Mouse (Mus musculus): ENCODE data around the gene Fam189b. TPM values are rescaled to one million over a fixed set of nuclear protein-coding genes. Genes with fewer than 3 reads are reported as not detected.

Fam189b gene
- polyA plus RNA-seq (2015; fragmentation: Nextera tagmentation; extraction: Ambion mirVana) = 15.1 and 23.0 TPM in 2 replicates

GRCm38 (mm10) chr3:89183058-89183958, at the start of gene Fam189b:
Gene Fam189b, plus strand, starts transcription at chr3:89183143.
- H3K4me1 ChIP-seq = peaks cover 43% of the 10 kb centered on the region
- WGBS = 4% methylated on average over 38 of the region's 39 CpGs

GRCm38 (mm10) chr3:89133752-89134151, 49.2 kb upstream of the Fam189b start:
- no peaks in the 10 kb centered on the region for H3K27me3 ChIP-seq
- no peak overlapping the region for H3K4me2 ChIP-seq
- H3K9me3 ChIP-seq (replicated peaks) = no peaks in the 10 kb centered on the region
- ATAC-seq = no peak
- 95% methylated on average over 1 of the region's 1 CpGs for WGBS
- no peak overlapping the region for H3K27ac ChIP-seq
- H3K4me3 ChIP-seq = no peak overlapping the region
- H3K9ac ChIP-seq = no peak overlapping the region
- H3K4me1 ChIP-seq = peaks cover 6% of the 10 kb centered on the region
- no peaks in the 10 kb centered on the region for H3K36me3 ChIP-seq (ENCODE audit: poor library complexity, severe bottlenecking)

More at GRCm38 (mm10) chr3:89183058-89183958, at the start of gene Fam189b:
- peak; percentile 96 for ATAC-seq
- Histone ChIP-seq H3K27ac (peak within 1 kb of the TSS; percentile 86), H3K9ac (peak within 1 kb of the TSS; percentile 86), H3K4me3 (peak within 1 kb of the TSS; percentile 59), H3K4me2 (peak within 1 kb of the TSS; percentile 96), H3K27me3 (no peaks in the 10 kb centered on the region), H3K9me3 (replicated peaks) (no peaks in the 10 kb centered on the region), H3K36me3 (ENCODE audit: poor library complexity, severe bottlenecking) (peaks cover 50% of the 10 kb centered on the region)

GRCm38 (mm10) chr3:89135958-89136357, 47.0 kb upstream of the Fam189b start, which contains the start of gene Pklr:
Gene Pklr, plus strand, starts transcription at chr3:89136142.
- no peak within 1 kb of the TSS for H3K27ac ChIP-seq
- H3K9ac ChIP-seq = no peak within 1 kb of the TSS
- no peak within 1 kb of the TSS for H3K4me3 ChIP-seq
- H3K36me3 ChIP-seq (ENCODE audit: poor library complexity, severe bottlenecking) = no peaks in the 10 kb centered on the region
- H3K4me1 ChIP-seq = peaks cover 6% of the 10 kb centered on the region
- H3K9me3 ChIP-seq (replicated peaks) = no peaks in the 10 kb centered on the region
- H3K27me3 ChIP-seq = no peaks in the 10 kb centered on the region
- 53% methylated on average over 3 of the region's 3 CpGs for WGBS
- ATAC-seq = no peak
- H3K4me2 ChIP-seq = no peak within 1 kb of the TSS

- H3K4me1 ChIP-seq = peaks cover 6% of the 10 kb centered on the region
- H3K9me3 ChIP-seq (replicated peaks) = no peaks in the 10 kb centered on the region
- ATAC-seq = no peak
- no peak overlapping the region for H3K9ac ChIP-seq
- 42% methylated on average over 9 of the region's 9 CpGs for WGBS
- H3K27me3 ChIP-seq = no peaks in the 10 kb centered on the region
- no peak overlapping the region for H3K27ac ChIP-seq
- no peak overlapping the region for H3K4me3 ChIP-seq
- no peaks in the 10 kb centered on the region for H3K36me3 ChIP-seq (ENCODE audit: poor library complexity, severe bottlenecking)
- no peak overlapping the region for H3K4me2 ChIP-seq
These were observed 46.6 kb upstream of the Fam189b start for GRCm38 (mm10) chr3:89136365-89136764.

GRCm38 (mm10) chr3:89144821-89145220, 38.1 kb upstream of the Fam189b start:
- 84% methylated on average over 10 of the region's 10 CpGs for WGBS
- Histone ChIP-seq H3K4me1 (peaks cover 12% of the 10 kb centered on the region), H3K9ac (no peak overlapping the region), H3K4me2 (no peak overlapping the region), H3K4me3 (no peak overlapping the region), H3K27me3 (peaks cover 17% of the 10 kb centered on the region), H3K36me3 (ENCODE audit: poor library complexity, severe bottlenecking) (peaks cover 3% of the 10 kb centered on the region; the same call in 1 of the 2 replicates), H3K9me3 (replicated peaks) (no peaks in the 10 kb centered on the region), H3K27ac (no peak overlapping the region)
- ATAC-seq = no peak

GRCm38 (mm10) chr3:89145566-89145965, 37.4 kb upstream of the Fam189b start:
- H3K27ac ChIP-seq = no peak overlapping the region
- no peak overlapping the region for H3K4me2 ChIP-seq
- H3K36me3 ChIP-seq (ENCODE audit: poor library complexity, severe bottlenecking) = peaks cover 3% of the 10 kb centered on the region; the same call in 1 of the 2 replicates
- no peak overlapping the region for H3K4me3 ChIP-seq
- H3K27me3 ChIP-seq = peaks cover 18% of the 10 kb centered on the region
- H3K9me3 ChIP-seq (replicated peaks) = no peaks in the 10 kb centered on the region
- H3K9ac ChIP-seq = no peak overlapping the region
- ATAC-seq = no peak
- H3K4me1 ChIP-seq = peaks cover 12% of the 10 kb centered on the region
- 17% methylated on average over 8 of the region's 8 CpGs for WGBS

- Histone ChIP-seq H3K9me3 (replicated peaks) (no peaks in the 10 kb centered on the region), H3K9ac (no peak overlapping the region; the same call in 1 of the 2 replicates), H3K36me3 (ENCODE audit: poor library complexity, severe bottlenecking) (peaks cover 16% of the 10 kb centered on the region), H3K27me3 (peaks cover 18% of the 10 kb centered on the region), H3K27ac (no peak overlapping the region), H3K4me3 (no peak overlapping the region), H3K4me2 (peak overlapping the region; percentile 15; the same call in 1 of the 2 replicates), H3K4me1 (peaks cover 12% of the 10 kb centered on the region)
- ATAC-seq = no peak
- WGBS = 24% methylated on average over 26 of the region's 26 CpGs
These were observed 35.6 kb upstream of the Fam189b start for GRCm38 (mm10) chr3:89147101-89147978.

- no peak for ATAC-seq
- Histone ChIP-seq H3K36me3 (ENCODE audit: poor library complexity, severe bottlenecking) (peaks cover 20% of the 10 kb centered on the region), H3K9me3 (replicated peaks) (no peaks in the 10 kb centered on the region), H3K4me3 (no peak overlapping the region), H3K27me3 (peaks cover 18% of the 10 kb centered on the region), H3K27ac (no peak overlapping the region), H3K9ac (no peak overlapping the region), H3K4me2 (peak overlapping the region; percentile 15; the same call in 1 of the 2 replicates), H3K4me1 (peaks cover 12% of the 10 kb centered on the region)
- WGBS = 15% methylated on average over 15 of the region's 15 CpGs
These were observed 35.0 kb upstream of the Fam189b start for GRCm38 (mm10) chr3:89147979-89148311.

GRCm38 (mm10) chr3:89148567-89148966, 34.4 kb upstream of the Fam189b start:
- WGBS = 65% methylated on average over 14 of the region's 14 CpGs
- H3K4me2 ChIP-seq = no peak overlapping the region
- no peak for ATAC-seq

GRCm38 (mm10) chr3:89152084-89152835, 30.7 kb upstream of the Fam189b start:
- Histone ChIP-seq H3K4me1 (peaks cover 8% of the 10 kb centered on the region), H3K27ac (no peak overlapping the region), H3K9ac (no peak overlapping the region), H3K36me3 (ENCODE audit: poor library complexity, severe bottlenecking) (peaks cover 20% of the 10 kb centered on the region), H3K9me3 (replicated peaks) (no peaks in the 10 kb centered on the region), H3K4me2 (no peak overlapping the region), H3K27me3 (peaks cover 10% of the 10 kb centered on the region; the same call in 1 of the 2 replicates), H3K4me3 (no peak overlapping the region)
- WGBS = 64% methylated on average over 17 of the region's 17 CpGs
- no peak for ATAC-seq

More at GRCm38 (mm10) chr3:89148567-89148966, 34.4 kb upstream of the Fam189b start:
- peaks cover 18% of the 10 kb centered on the region for H3K27me3 ChIP-seq
- H3K9me3 ChIP-seq (replicated peaks) = no peaks in the 10 kb centered on the region
- no peak overlapping the region for H3K9ac ChIP-seq
- H3K27ac ChIP-seq = no peak overlapping the region
- H3K4me3 ChIP-seq = no peak overlapping the region
- H3K36me3 ChIP-seq (ENCODE audit: poor library complexity, severe bottlenecking) = peaks cover 20% of the 10 kb centered on the region
- H3K4me1 ChIP-seq = peaks cover 12% of the 10 kb centered on the region

GRCm38 (mm10) chr3:89156951-89157350, 26.0 kb upstream of the Fam189b start:
- H3K4me3 ChIP-seq = no peak overlapping the region
- H3K27me3 ChIP-seq = no peaks in the 10 kb centered on the region
- peaks cover 21% of the 10 kb centered on the region for H3K4me1 ChIP-seq
- H3K9ac ChIP-seq = no peak overlapping the region
- ATAC-seq = no peak
- peaks cover 9% of the 10 kb centered on the region; the same call in 1 of the 2 replicates for H3K36me3 ChIP-seq (ENCODE audit: poor library complexity, severe bottlenecking)
- H3K9me3 ChIP-seq (replicated peaks) = no peaks in the 10 kb centered on the region
- WGBS = 92% methylated on average over 8 of the region's 8 CpGs
- H3K27ac ChIP-seq = no peak overlapping the region
- H3K4me2 ChIP-seq = no peak overlapping the region

Measured in forebrain, embryonic 13.5 days (tissue).